Mouse (Mus musculus): ENCODE data around the gene Ncor2. TPM values are rescaled to one million over a fixed set of nuclear protein-coding genes. Genes with fewer than 3 reads are reported as not detected.
"Not testable (repeated sequence)": the region's sequence is repeated elsewhere in the genome, so short reads cannot be mapped to it uniquely, and the experiment has no call there.

The Ncor2 gene
- polyA plus RNA-seq, 1 experiment from 2014 or later = 19.7 TPM

DNA sequence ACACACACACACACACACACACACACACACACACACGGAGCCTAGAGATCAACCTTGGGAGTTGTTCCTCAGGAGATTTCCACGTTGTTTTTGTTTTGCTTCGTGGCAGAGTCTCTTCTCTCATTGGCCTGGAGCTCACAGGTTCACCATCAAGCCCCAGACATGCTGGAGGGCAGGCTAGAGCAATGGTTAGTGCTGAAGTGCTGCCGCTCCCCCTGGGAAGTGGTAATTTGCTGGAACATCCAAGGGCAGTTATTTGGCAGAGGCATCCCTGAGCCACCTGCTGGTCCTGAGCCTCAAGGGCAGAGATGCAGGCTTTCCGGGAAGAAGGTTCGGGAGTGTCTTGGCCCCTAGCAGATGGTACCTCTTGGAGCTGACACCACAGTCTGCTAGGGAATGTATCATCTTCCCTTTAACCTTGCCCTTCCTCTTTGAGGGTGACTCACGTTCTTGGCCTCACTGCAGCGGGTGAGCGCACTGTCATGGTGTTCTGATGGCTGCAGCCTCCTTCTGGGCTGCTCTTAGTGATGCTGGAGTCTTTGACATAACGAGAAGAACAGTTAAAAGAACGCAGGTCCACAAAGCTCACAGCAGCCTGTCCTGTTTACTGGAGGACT lies 25.3 kb upstream of the Ncor2 start:
- H3K9me3 ChIP-seq = no peaks in the 10 kb centered on the region
- H3K4me3 ChIP-seq = no peak overlapping the region
- H3K27me3 ChIP-seq (ENCODE audit: insufficient read depth, poor library complexity, severe bottlenecking) = no peaks in the 10 kb centered on the region
- H3K27ac ChIP-seq = no peak overlapping the region
- WGBS = 86% methylated on average over 11 of the region's 11 CpGs
- H3K36me3 ChIP-seq = no peaks in the 10 kb centered on the region
- peaks cover 27% of the 10 kb centered on the region for H3K4me1 ChIP-seq (replicated peaks)
- DNase-seq (ENCODE audit: low spot score) = no peak

DNA sequence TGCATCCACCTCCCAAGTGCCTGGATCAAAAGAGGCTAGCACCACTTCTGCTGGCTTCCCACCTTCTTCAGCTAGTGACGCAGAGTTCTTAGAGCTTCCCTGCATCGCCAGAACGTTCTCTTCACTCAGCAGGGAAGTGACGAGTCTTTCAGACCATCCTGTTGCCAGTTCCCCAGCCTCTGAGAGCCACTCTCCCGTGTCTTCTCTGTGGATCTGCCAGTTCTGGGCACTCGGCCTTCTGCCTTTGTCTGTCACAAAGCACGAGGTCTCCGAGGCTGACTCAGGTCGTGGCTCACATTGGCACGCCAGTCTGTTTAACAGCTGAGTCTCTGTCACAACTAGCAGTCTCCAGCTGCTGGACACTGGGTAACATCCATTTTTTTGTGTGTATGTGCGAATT lies 24.7 kb upstream of the Ncor2 start:
- Histone ChIP-seq H3K9me3 (no peaks in the 10 kb centered on the region), H3K4me1 (replicated peaks) (peaks cover 27% of the 10 kb centered on the region), H3K36me3 (no peaks in the 10 kb centered on the region), H3K27ac (peak overlapping the region; percentile 72), H3K27me3 (ENCODE audit: insufficient read depth, poor library complexity, severe bottlenecking) (no peaks in the 10 kb centered on the region), H3K4me3 (no peak overlapping the region)
- DNase-seq (ENCODE audit: low spot score) = no peak
- WGBS = 60% methylated on average over 11 of the region's 11 CpGs

DNA sequence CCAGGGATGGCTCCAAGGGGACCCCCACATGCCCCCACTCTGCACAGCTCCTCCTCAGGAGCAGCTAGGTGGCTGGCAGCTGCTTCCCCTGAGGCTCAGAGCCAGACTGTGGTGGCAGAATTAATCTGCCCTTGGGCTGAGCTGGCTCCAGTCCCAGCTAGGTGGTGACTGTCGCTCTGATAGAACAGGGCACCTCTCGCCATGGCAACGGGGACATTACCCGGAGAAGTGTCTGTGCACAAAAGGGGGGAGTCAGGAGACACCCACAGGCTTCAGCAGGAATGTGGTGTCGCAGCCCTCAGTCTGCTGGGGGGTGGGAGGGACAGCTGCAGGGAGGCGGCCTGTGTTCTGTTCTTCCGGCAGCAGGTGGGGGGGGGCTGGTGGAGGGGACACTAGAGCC lies 24.1 kb upstream of the Ncor2 start:
- no peaks in the 10 kb centered on the region for H3K27me3 ChIP-seq (ENCODE audit: insufficient read depth, poor library complexity, severe bottlenecking)
- H3K36me3 ChIP-seq = no peaks in the 10 kb centered on the region
- DNase-seq (ENCODE audit: low spot score) = no peak
- WGBS = 26% methylated on average over 7 of the region's 7 CpGs
- H3K4me1 ChIP-seq (replicated peaks) = peaks cover 27% of the 10 kb centered on the region
- peak overlapping the region; percentile 72 for H3K27ac ChIP-seq
- no peak overlapping the region for H3K4me3 ChIP-seq
- no peaks in the 10 kb centered on the region for H3K9me3 ChIP-seq

DNA sequence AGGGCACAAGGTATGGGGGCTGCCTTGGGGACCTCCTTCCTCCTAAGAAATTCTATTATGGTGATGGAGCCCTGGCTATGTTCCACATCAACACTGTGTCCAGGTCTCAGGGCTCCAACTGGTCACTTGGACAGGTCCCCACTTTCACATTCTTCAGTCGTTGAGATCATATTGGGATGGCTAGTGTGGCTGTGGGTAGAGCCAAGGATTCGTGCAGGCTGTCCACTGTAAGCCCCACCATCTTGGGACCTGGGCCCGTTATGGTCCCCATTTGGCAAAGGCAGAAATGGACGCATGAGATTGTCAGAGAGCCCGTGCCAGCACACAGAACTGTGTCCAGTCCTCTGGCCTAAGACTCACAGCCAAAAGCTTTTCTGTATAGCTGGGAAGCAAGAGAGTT lies 23.1 kb upstream of the Ncor2 start:
- H3K27ac ChIP-seq = no peak overlapping the region
- DNase-seq (ENCODE audit: low spot score) = no peak
- H3K4me3 ChIP-seq = no peak overlapping the region
- no peaks in the 10 kb centered on the region for H3K27me3 ChIP-seq (ENCODE audit: insufficient read depth, poor library complexity, severe bottlenecking)
- H3K36me3 ChIP-seq = no peaks in the 10 kb centered on the region
- H3K9me3 ChIP-seq = no peaks in the 10 kb centered on the region
- 85% methylated on average over 5 of the region's 5 CpGs for WGBS
- peaks cover 24% of the 10 kb centered on the region for H3K4me1 ChIP-seq (replicated peaks)

DNA sequence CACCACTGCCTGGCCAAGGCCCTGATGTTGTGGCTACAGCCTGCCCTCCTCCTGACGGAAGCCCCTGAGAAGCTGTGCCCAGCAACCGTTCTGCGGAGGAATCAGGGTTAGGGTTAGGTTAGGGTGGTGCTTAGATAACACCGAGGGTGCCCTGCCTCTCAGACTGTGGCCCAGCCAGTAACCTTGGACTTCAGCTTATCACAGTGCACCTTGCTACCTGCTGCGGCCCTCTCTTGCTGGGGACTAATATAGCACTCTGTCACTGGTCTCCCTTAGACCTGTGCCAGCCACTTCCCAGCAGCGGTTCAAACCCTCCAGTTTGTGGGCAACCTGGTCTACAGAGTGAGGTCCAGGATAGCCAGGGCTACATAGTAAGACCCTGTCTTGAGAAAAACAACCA lies 20.1 kb upstream of the Ncor2 start:
- Histone ChIP-seq H3K27me3 (ENCODE audit: insufficient read depth, poor library complexity, severe bottlenecking) (no peaks in the 10 kb centered on the region), H3K4me1 (replicated peaks) (peaks cover 35% of the 10 kb centered on the region), H3K27ac (no peak overlapping the region), H3K9me3 (no peaks in the 10 kb centered on the region), H3K4me3 (no peak overlapping the region), H3K36me3 (no peaks in the 10 kb centered on the region)
- DNase-seq (ENCODE audit: low spot score) = no peak
- 91% methylated on average over 6 of the region's 6 CpGs for WGBS

DNA sequence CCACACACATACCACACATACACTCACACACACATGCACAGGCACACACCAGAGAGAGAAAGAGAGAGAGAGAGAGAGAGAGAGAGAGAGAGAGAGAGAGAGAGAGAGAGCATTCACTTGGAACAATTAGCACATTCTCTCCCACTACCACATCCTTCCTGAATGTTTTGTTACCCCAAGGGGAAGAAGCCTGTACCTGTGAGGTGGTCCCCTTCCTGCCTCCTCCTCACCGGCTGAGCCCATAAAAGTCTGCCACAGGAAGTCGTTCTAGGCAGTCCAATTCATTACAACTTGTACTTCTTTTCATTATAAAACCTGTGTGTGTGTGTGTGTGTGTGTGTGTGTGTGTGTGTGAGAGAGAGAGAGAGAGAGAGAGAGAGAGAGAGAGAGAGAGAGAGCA lies 18.3 kb upstream of the Ncor2 start:
- not testable (repeated sequence) for DNase-seq (ENCODE audit: low spot score); H3K27ac ChIP-seq; H3K4me3 ChIP-seq; H3K9me3 ChIP-seq; H3K36me3 ChIP-seq; H3K27me3 ChIP-seq (ENCODE audit: insufficient read depth, poor library complexity, severe bottlenecking)
- whole genome bisulfite sequencing = 77% methylated on average over 2 of the region's 2 CpGs
- peaks cover 27% of the 10 kb centered on the region for H3K4me1 ChIP-seq (replicated peaks)

DNA sequence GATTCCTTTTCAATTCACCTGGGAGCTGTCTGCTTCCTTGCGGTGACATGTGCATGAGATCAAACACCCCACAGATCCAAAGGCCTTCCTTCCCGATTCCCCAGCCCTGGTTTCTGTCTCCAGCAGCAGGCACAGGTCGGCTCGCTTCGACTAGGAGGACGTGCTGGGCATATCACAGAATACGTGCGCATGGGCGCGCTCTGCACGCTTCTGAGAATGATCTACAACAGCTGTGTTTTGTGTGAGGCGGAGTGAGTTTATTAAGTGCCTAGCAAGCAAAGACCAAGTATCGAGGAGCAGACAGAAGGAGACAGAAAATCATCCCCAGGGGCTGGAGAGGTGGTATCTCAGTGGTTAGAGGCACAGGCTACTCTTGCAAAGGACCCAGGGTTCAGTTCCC lies 17.0 kb upstream of the Ncor2 start:
- H3K4me1 ChIP-seq (replicated peaks) = peaks cover 30% of the 10 kb centered on the region
- DNase-seq (ENCODE audit: low spot score) = no peak
- peaks cover 15% of the 10 kb centered on the region; the same call in 1 of the 2 replicates for H3K27me3 ChIP-seq (ENCODE audit: insufficient read depth, poor library complexity, severe bottlenecking)
- H3K36me3 ChIP-seq = no peaks in the 10 kb centered on the region
- no peaks in the 10 kb centered on the region for H3K9me3 ChIP-seq
- H3K27ac ChIP-seq = peak overlapping the region; percentile 1; the same call in 1 of the 2 replicates
- WGBS = 79% methylated on average over 13 of the region's 13 CpGs
- H3K4me3 ChIP-seq = no peak overlapping the region

DNA sequence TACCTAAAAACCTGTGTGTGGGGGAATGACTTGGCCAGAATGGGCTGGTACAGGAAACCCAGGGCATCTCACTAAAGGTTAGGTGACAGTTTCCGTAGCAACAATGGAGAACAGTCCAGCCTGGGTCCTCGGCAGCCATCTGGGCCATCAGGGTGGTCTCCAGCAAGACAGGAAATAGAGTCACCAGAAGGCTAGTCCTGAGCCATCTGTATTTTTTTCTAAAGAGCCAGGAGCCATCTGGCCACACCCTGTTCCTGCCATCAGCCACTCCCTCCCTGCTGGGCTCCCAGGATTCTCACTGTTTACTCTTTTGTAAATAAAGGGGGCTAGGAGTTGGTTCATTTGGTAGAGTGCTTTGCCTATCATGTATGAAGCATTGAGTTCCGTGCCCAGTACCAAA lies 16.1 kb upstream of the Ncor2 start:
- no peak overlapping the region for H3K4me3 ChIP-seq
- no peak overlapping the region for H3K27ac ChIP-seq
- no peaks in the 10 kb centered on the region for H3K36me3 ChIP-seq
- no peaks in the 10 kb centered on the region for H3K9me3 ChIP-seq
- WGBS = 49% methylated on average over 3 of the region's 3 CpGs
- H3K4me1 ChIP-seq (replicated peaks) = peaks cover 30% of the 10 kb centered on the region
- DNase-seq (ENCODE audit: low spot score) = no peak
- peaks cover 18% of the 10 kb centered on the region; the same call in 1 of the 2 replicates for H3K27me3 ChIP-seq (ENCODE audit: insufficient read depth, poor library complexity, severe bottlenecking)

DNA sequence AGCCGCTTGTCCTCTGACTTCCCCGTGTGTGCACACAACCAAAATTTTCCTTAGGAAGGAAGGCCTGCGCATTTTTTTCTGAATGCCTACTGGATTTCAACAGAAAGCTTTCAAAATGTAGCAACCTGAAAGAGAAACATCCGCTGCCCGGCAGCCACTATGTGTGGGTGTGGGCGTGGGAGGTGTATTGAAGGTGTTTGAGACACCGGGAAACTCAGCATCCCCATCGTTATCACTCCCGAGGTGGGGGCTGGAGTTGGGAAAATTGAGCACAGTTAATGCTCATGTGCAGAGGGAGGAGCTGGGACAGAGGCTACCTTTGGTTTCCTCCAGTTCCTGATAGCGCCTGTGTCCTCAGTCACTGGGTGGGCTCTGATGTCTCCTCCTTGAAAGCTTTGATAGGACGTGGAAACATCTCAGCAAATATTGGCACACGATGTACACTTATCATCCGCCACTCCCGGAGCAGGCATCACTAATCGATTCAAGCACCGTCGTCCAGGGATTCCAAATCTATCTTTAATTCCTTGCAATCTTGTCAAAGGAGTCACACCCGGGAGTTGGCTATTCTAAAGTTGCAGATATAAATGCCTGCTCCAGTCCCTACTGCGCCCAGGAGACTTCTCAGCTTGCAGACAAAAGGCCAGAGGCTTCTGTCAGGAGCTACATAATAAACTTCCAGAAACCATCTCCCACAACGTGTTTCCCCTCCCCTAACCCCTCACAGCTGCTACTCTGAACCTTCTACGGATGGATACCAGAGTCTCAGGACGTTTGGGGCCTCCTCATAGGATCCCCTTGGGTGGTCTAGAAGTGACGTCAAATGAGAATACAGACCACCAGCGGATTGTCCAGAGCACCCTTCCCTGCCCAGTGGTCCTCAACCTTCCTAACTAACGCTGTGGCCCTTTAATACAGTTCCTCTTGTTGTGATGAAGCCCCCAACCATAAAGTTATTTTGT lies 14.7 kb upstream of the Ncor2 start:
- H3K36me3 ChIP-seq = no peaks in the 10 kb centered on the region
- DNase-seq (ENCODE audit: low spot score) = no peak

DNA sequence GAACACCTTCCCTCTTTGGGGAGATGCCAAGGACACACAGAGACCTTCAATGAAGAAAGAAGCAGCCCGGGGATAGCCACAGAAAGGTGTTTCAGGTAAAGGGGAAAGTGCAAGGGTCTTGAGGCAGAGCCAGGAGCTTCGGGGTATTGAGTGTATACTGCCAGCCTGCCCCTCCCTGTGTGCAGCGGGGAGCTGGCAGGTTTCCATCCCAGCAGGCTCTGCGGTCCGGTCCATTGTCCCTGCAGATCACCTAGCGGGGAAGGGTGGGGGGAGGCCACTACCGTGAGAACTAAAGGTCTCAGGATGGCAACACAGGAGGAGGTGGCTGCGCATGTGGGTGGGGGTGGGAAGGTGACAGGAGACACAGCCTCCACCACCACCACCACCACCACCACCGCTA lies 12.6 kb upstream of the Ncor2 start:
- Histone ChIP-seq H3K36me3 (no peaks in the 10 kb centered on the region), H3K27ac (0 out of 2 replicates have a peak overlapping the region, but pooled peaks have one; percentile 6), H3K27me3 (ENCODE audit: insufficient read depth, poor library complexity, severe bottlenecking) (peaks cover 18% of the 10 kb centered on the region; the same call in 1 of the 2 replicates), H3K9me3 (peaks cover 4% of the 10 kb centered on the region; the same call in 1 of the 2 replicates), H3K4me3 (no peak overlapping the region), H3K4me1 (replicated peaks) (peaks cover 40% of the 10 kb centered on the region)
- 45% methylated on average over 9 of the region's 9 CpGs for WGBS
- no peak for DNase-seq (ENCODE audit: low spot score)

More for the DNA sequence above, 14.7 kb upstream of the Ncor2 start:
- Histone ChIP-seq H3K27me3 (ENCODE audit: insufficient read depth, poor library complexity, severe bottlenecking) (peaks cover 18% of the 10 kb centered on the region; the same call in 1 of the 2 replicates), H3K9me3 (no peaks in the 10 kb centered on the region), H3K27ac (peak overlapping the region; percentile 14), H3K4me3 (no peak overlapping the region), H3K4me1 (replicated peaks) (peaks cover 38% of the 10 kb centered on the region)
- WGBS = 70% methylated on average over 25 of the region's 25 CpGs

DNA sequence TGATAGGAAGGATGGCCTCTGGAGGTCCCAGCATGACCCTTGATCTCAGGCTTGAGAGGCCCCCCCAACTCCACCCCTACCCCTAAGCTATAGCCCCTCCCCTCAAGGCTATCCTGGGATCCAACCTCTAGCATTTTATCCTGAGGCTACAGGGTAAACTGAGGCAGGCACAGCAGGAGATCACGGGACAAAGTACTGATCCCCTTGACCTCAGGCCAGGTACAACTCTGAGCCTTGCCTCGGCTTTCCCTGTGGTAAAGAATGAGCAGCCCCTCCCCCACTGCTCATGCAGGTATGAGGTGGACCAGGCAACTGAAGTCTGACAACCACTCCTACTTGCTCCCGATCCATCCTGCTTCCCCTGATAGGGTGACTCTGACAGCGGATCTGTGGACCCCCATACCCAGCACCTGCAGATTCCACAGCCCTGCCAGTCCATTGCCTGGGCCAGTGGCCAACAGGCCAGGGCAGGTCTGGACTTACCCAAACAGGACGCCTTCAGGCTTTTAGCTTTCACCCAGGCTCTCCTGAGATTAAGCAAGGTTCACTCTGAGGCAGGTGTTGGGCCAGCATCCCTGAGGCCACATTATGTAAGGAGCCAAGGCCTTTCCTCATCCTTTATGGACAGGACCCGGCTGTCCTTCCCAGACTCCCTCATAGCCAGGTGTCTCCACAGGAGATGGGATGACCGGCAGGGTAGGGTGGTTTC lies 11.2 kb upstream of the Ncor2 start:
- H3K4me3 ChIP-seq = no peak overlapping the region
- no peak for DNase-seq (ENCODE audit: low spot score)
- peaks cover 25% of the 10 kb centered on the region for H3K27me3 ChIP-seq (ENCODE audit: insufficient read depth, poor library complexity, severe bottlenecking)
- WGBS = 80% methylated on average over 7 of the region's 7 CpGs
- H3K27ac ChIP-seq = 0 out of 2 replicates have a peak overlapping the region, but pooled peaks have one; percentile 24
- peaks cover 4% of the 10 kb centered on the region; the same call in 1 of the 2 replicates for H3K9me3 ChIP-seq
- H3K4me1 ChIP-seq (replicated peaks) = peaks cover 37% of the 10 kb centered on the region
- no peaks in the 10 kb centered on the region for H3K36me3 ChIP-seq

DNA sequence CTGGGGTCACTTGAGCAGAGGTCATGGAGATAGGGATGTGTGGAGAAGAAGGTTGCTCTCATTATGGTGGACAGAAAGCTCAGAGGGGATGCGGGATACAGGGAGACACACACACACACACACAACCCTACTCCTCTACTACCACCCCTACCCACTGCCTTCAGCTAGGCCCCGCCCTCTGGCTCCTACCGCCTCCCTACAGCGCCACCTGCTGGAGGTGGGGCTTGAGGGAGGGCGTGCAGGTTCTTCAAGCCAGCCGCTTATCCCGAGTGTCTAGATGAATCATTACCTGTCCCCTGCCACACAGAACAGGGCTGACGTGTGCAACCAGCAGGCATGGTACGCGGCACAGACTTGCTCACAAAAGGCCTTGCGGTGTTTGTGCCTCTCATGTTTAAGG lies 10.6 kb upstream of the Ncor2 start:
- no peak overlapping the region for H3K27ac ChIP-seq
- no peaks in the 10 kb centered on the region for H3K36me3 ChIP-seq
- peak; percentile 56 for DNase-seq (ENCODE audit: low spot score)
- 41% methylated on average over 11 of the region's 11 CpGs for whole genome bisulfite sequencing
- peaks cover 30% of the 10 kb centered on the region for H3K27me3 ChIP-seq (ENCODE audit: insufficient read depth, poor library complexity, severe bottlenecking)
- H3K4me3 ChIP-seq = no peak overlapping the region
- peaks cover 40% of the 10 kb centered on the region for H3K4me1 ChIP-seq (replicated peaks)
- peaks cover 4% of the 10 kb centered on the region; the same call in 1 of the 2 replicates for H3K9me3 ChIP-seq
